Mouse (Mus musculus) 416B (cell line): ENCODE measurements around the gene Aprt.

ENCODE experiments used
- DNase-seq: peaks from one replicate; pipeline ENCODE4 v3.0.0; 2011; ENCODE audit warnings: low read depth

Aprt gene

DNA sequence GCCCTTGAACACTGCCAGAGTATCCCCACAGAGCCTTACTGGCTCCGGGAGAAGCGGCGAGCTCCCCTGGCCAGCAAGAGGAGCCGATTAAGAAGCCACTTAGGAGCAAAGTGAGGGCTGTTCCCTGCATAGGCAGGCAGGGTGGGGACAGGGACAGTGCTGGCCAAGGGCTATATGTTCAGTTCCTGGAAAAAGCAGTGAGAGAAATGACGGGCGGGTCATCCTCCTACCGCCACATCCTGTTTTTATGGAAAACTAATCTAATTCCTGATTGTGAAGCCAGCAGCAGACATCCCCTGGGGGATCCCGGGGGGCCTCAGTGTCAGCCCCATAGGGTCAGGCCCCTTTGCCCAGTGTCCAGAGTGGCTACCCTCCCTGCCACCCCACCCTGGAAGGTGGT is 45.4 kb downstream of the Aprt start:
- DNase-seq, result no peak

- no peak for DNase-seq
Measured at GRCm38 (mm10) chr8:122529159-122529558, 47.5 kb downstream of the Aprt start.

DNA sequence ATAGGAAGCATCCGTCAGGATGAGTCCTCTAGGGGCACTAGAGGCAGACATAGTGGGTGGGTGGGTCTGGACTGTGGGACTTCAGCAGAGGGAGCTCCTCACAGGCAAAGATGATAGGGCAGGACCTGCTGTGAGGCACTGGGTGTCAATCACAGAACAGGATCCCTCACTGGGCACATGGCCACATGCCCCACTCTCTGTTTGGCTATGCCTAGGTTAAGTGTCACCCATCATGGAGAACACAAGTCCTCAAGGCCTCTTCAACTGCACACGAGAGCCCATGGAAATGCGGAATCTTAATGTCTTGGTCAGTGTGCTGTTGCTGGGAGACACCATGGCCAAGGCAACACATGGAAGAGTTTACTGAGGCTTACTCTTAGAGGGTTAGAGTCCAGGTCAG is 48.8 kb downstream of the Aprt start:
- DNase-seq, result no peak

- no peak for DNase-seq
Measured at GRCm38 (mm10) chr8:122526526-122527170, 50.1 kb downstream of the Aprt start.

- DNase-seq, result no peak
Measured at GRCm38 (mm10) chr8:122526084-122526483, 50.6 kb downstream of the Aprt start.

GRCm38 (mm10) chr8:122525004-122525403 is 51.7 kb downstream of the Aprt start:
- DNase-seq, result no peak
